Mouse (Mus musculus) neural tube, embryonic 14.5 days (tissue): ENCODE measurements at regions not wholly inside any gene's neighbourhood (a gene's known extent, or its start where the extent isn't known, plus 50 kb on each side); places are given as distances from the start of the nearest gene placed in this dataset.

Experiments
- ATAC-seq: fragments of 200-750 bp; cut with Nextera tagmentation; 2 replicates; pipeline ENCODE4 v1.8.0; 2017; ENCODE audit warnings: low read depth, mild to moderate bottlenecking, moderate TSS enrichment, moderate library complexity
- H3K27ac ChIP-seq: fragments of 300-500 bp; sonication (generic); 2 replicates; pipeline ENCODE4 v1.5.1; 2014; ENCODE audit warnings: low read depth, mild to moderate bottlenecking, control low read depth, low read length, moderate library complexity, mixed read lengths
- H3K27me3 ChIP-seq: fragments of 300-500 bp; sonication (generic); 2 replicates; pipeline ENCODE4 v1.6.1; 2014; ENCODE audit warnings: low read length; ENCODE audit not compliant: control insufficient read depth, insufficient read depth
- H3K36me3 ChIP-seq: fragments of 300-500 bp; sonication (generic); 2 replicates; pipeline ENCODE4 v1.6.1; 2014; ENCODE audit warnings: low read length, mixed read lengths; ENCODE audit not compliant: control insufficient read depth, insufficient read depth
- H3K4me1 ChIP-seq: fragments of 300-500 bp; sonication (generic); 2 replicates; pipeline ENCODE4 v1.6.1; 2014; ENCODE audit warnings: low read length; ENCODE audit not compliant: control insufficient read depth, insufficient read depth
- H3K4me2 ChIP-seq: fragments of 300-500 bp; sonication (generic); 2 replicates; pipeline ENCODE4 v1.6.1; 2014; ENCODE audit warnings: mild to moderate bottlenecking, low read depth, low read length, control low read depth
- H3K4me3 ChIP-seq: fragments of 300-500 bp; sonication (generic); 2 replicates; pipeline ENCODE4 v1.5.1; 2014; ENCODE audit warnings: low read depth, low read length, control low read depth, mixed read lengths
- H3K9ac ChIP-seq: fragments of 300-500 bp; sonication (generic); replicated peaks from 2 replicates; pipeline ENCODE4 v1.6.1; 2014; ENCODE audit warnings: low read depth, mild to moderate bottlenecking, control low read depth, low read length, mixed read lengths
- H3K9me3 ChIP-seq: fragments of 300-500 bp; sonication (generic); 2 replicates; pipeline ENCODE4 v1.6.1; 2016; ENCODE audit warnings: low read length; ENCODE audit not compliant: control insufficient read depth
- WGBS: fragments of 180-500 bp; shearing (Covaris S2); extraction: QIAGEN DNeasy Blood & Tissue Kit; methylation state at CpG from one replicate; pipeline ENCODE4 v1.1.7; 2014; 5-methylcytosine and 5-hydroxymethylcytosine counted together

DNA sequence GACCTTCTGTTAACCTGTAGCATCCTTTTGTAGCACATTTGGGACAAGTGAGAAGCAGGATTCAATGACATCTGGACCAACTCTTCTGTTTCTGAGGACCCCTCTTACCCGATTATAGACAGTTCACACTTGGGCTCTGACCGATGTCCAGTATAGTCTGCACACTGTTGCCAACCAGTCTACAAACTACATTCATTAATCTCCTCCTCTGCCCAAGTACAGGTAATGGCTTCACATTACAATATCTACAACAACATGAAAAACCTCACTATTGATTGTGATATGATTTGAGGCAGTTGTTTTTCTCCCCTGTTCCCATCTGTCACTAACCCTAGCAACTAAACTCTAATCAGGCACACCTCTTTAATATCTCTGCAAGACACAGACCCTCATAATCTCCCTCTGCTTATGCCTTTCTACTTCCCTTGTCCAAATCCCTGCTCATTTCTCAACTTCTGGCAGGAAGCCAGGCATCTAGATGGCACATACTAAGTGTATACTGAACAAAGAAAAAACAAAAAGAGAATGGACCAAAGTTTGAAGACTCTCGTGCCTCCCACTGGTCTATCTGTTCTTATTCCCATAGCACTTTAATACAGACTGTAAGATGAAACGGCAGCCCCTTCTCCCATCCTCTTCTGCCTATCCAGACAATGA is 331.8 kb downstream of the Sorl1 start:
- WGBS = 65% methylated on average over 4 of the region's 4 CpGs
- Histone ChIP-seq H3K4me3 (no peak overlapping the region), H3K4me1 (no peaks in the 10 kb centered on the region), H3K9me3 (no peaks in the 10 kb centered on the region), H3K9ac (no peak overlapping the region), H3K27me3 (no peaks in the 10 kb centered on the region), H3K27ac (no peak overlapping the region), H3K4me2 (no peak overlapping the region), H3K36me3 (no peaks in the 10 kb centered on the region)
- no peak for ATAC-seq

DNA sequence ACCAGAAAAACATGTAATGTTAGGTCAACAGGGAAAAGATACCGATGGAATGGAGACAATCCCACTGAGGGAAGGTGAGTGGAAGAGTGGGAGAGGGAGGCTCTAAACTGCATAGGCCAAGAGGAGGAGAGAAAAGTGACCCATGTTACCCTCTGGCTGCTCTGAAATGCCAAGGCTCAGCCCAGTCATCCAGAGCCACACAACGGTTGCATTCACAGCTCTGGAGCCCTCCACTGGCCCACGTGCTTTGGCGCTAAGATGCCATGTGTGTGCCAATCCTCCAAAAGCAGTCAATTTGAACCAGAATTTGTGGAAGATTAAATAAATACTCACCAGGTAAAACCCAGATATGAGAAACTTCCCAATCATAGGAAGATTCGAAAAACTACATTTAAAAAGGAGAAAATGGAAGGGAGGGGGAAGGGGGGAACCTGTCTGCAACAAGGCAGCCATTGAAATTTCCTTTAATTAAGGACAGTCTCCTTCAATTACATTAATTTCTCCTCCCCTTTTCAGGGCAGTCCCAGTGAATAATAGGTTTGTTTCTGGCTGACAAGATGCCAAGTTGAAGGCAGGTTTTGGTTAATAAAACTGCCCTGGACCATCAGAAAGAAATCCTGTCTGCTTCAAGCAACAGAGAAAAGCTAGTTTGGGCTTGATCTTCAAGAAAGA is 332.5 kb downstream of the Sorl1 start:
- Histone ChIP-seq H3K27ac (no peak overlapping the region), H3K4me1 (no peaks in the 10 kb centered on the region), H3K36me3 (no peaks in the 10 kb centered on the region), H3K9ac (no peak overlapping the region), H3K4me3 (no peak overlapping the region), H3K27me3 (no peaks in the 10 kb centered on the region), H3K4me2 (no peak overlapping the region), H3K9me3 (no peaks in the 10 kb centered on the region)
- 82% methylated on average over 5 of the region's 5 CpGs for WGBS
- ATAC-seq = no peak

DNA sequence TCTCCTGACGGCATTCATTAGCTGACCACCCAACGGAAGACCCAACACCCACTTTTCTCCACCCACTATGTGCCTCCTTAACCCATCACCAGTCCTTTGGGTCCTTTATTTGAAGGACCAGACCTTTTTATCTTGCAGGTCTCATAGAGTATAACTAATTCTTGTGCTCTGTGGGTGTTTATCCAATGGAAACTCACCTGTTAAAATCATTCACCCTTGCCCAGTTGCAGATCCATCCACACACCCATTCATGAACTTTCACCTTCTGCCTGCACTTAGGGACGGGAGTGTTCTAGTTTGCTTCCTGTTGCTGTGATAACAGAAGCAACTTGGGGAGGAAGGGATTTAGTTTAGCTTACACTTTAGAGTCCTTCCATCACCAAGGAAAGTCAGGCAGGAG is 339.0 kb downstream of the Sorl1 start:
- Histone ChIP-seq H3K9me3 (peaks cover under 1% of the 10 kb centered on the region; the same call in 1 of the 2 replicates), H3K4me1 (no peaks in the 10 kb centered on the region), H3K4me2 (no peak overlapping the region), H3K4me3 (no peak overlapping the region), H3K27ac (no peak overlapping the region), H3K27me3 (no peaks in the 10 kb centered on the region), H3K36me3 (no peaks in the 10 kb centered on the region), H3K9ac (no peak overlapping the region)
- ATAC-seq = no peak
- whole genome bisulfite sequencing = 80% methylated on average over 3 of the region's 3 CpGs

DNA sequence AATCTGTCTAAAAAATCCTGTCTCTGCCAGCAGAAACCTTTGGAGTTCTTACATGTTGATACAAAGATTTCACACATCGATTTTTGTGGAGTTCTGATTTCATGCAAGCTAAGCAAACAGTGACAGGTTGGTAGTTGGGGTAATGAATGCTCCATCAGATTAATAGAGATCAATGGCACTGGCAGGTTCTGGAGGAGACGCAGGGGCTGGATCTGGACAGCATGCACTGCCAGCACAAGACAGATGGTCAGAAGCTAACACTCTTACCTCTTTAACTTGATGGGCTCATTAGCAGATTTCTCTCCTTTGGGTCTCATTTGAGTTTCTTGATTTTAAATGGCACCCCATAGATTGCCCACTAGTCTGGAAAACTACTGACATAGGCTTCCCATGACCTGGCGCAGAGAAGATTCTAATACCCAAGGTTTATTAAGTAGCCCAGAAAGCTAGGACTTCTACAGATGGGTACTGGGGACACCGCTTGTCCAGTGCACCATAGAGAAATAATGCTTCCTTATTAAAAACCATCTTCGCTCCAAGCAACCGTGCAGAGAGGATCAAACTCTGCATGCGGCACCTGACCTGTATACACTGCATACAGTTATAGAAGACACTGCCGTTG is 351.7 kb downstream of the Sorl1 start:
- 84% methylated on average over 8 of the region's 8 CpGs for WGBS
- H3K36me3 ChIP-seq = no peaks in the 10 kb centered on the region
- H3K27me3 ChIP-seq = no peaks in the 10 kb centered on the region
- H3K9ac ChIP-seq = no peak overlapping the region
- no peak overlapping the region for H3K27ac ChIP-seq
- ATAC-seq = no peak
- H3K9me3 ChIP-seq = no peaks in the 10 kb centered on the region
- no peaks in the 10 kb centered on the region for H3K4me1 ChIP-seq
- no peak overlapping the region for H3K4me2 ChIP-seq
- H3K4me3 ChIP-seq = no peak overlapping the region

DNA sequence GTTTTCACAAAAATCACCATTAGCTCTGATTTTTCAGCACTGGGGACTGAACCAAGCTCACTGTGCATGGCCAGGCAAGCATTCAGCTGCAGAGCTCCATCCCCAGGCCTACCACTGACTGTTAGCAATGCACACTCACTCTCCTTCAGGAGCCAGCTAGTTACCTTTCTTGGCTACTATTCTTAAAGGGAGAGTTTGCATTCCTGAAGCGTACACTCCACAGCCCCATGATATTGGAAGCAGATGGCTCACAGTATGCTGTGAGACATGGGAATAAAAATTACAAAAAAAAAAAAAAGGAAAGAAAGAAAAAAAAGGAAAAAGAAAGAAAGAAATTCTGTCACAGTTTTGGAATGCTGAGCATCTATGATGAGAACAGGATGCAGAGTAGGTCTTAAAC is 352.8 kb downstream of the Sorl1 start:
- Histone ChIP-seq H3K36me3 (no peaks in the 10 kb centered on the region), H3K9ac (no peak overlapping the region), H3K4me3 (no peak overlapping the region), H3K27ac (no peak overlapping the region), H3K4me2 (no peak overlapping the region), H3K27me3 (no peaks in the 10 kb centered on the region), H3K9me3 (no peaks in the 10 kb centered on the region), H3K4me1 (peaks cover 6% of the 10 kb centered on the region; the same call in 1 of the 2 replicates)
- WGBS = 80% methylated on average over 1 of the region's 1 CpGs
- ATAC-seq = no peak

DNA sequence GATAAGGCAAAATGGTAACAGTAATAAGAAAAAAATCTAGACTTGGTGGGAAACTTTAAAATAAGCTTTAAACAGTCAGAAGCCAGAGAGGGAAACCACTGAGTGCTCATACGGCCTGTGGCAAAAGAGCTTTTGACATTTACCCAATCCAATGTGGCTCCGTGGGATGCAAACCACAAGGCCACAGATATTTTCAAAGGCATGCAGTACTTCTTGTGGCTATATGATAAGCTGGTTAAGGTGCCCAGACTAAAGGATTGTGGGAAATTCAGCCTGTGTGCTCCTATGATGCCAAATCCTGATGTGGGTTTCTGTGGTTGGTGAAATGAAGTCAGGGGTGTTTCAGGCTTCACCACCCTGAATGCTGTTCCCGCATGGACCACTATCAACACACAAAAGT is 355.8 kb downstream of the Sorl1 start:
- no peak overlapping the region for H3K4me2 ChIP-seq
- H3K36me3 ChIP-seq = no peaks in the 10 kb centered on the region
- no peaks in the 10 kb centered on the region for H3K9me3 ChIP-seq
- no peaks in the 10 kb centered on the region for H3K27me3 ChIP-seq
- no peak overlapping the region for H3K27ac ChIP-seq
- ATAC-seq = no peak
- H3K4me3 ChIP-seq = no peak overlapping the region
- 89% methylated on average over 3 of the region's 3 CpGs for WGBS
- H3K4me1 ChIP-seq = peaks cover 9% of the 10 kb centered on the region; the same call in 1 of the 2 replicates
- H3K9ac ChIP-seq = no peak overlapping the region

DNA sequence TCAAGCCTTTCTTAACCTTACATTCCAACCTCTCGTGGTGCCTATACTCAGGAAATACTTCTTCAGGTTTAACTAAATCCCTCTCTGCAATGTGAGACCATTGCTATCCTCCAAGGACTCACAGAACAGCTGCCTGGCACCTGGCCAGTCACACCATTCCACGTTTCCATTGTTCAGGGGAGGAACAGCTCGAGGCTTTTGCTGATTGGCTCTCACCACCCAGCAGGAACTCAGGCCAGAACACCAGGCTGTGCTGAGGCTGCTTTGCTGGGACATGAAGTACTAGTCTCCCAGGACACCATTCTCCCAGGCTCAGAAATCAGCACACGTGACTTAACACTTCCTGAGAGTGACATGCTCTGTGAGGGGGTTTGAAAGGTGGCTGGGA is 357.6 kb downstream of the Sorl1 start:
- Histone ChIP-seq H3K36me3 (no peaks in the 10 kb centered on the region), H3K9ac (no peak overlapping the region), H3K4me2 (no peak overlapping the region), H3K4me1 (peaks cover 9% of the 10 kb centered on the region; the same call in 1 of the 2 replicates), H3K27ac (no peak overlapping the region), H3K9me3 (no peaks in the 10 kb centered on the region), H3K27me3 (no peaks in the 10 kb centered on the region), H3K4me3 (no peak overlapping the region)
- peak; percentile 85 for ATAC-seq
- 11% methylated on average over 4 of the region's 4 CpGs for WGBS

DNA sequence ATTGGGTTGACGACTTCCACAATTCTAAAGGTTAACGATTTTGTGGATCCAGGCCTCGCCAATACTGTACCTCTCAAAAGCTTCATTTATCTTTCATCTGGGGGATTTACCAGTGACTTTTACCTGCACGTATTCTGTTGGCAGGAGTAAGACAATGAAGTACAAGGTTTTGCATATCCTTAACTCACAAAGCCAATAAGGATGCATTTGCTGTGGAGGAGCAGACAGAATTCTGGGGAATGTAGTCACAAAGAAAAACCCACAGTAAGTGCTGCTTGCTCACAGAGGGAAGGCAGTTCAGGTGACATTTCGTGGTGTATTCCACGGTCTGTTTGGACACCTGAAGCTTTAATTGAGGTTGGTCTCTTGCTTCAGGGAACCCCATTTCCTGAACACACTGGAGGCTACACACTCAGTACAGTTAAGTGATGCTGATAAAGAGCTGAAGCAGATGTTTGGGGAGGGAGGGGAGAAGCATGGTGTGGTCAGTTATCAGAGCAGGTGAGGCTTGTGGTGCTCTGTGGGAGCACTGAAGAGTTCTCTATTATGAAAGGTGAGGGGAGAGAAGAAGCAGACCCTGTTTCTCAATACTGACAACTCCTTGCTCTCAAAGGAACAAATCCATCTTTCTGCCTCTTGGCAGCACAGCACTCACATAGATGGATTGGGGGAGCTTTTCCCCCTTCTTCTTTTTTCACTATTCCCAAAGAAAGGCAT is 358.1 kb downstream of the Sorl1 start:
- no peak overlapping the region for H3K9ac ChIP-seq
- H3K27me3 ChIP-seq = no peaks in the 10 kb centered on the region
- peak overlapping the region; percentile 57; the same call in 1 of the 2 replicates for H3K27ac ChIP-seq
- H3K36me3 ChIP-seq = no peaks in the 10 kb centered on the region
- WGBS = 82% methylated on average over 6 of the region's 6 CpGs
- ATAC-seq = no peak; the same call in 1 of the 2 replicates
- H3K9me3 ChIP-seq = no peaks in the 10 kb centered on the region
- peaks cover 9% of the 10 kb centered on the region; the same call in 1 of the 2 replicates for H3K4me1 ChIP-seq
- no peak overlapping the region for H3K4me3 ChIP-seq
- H3K4me2 ChIP-seq = no peak overlapping the region
